Mouse (Mus musculus): ENCODE data around the gene Pdxp. TPM values are rescaled to one million over a fixed set of nuclear protein-coding genes. Genes with fewer than 3 reads are reported as not detected.
A peak's percentile ranks its signal among the peaks of the same experiment; 100 is the strongest.

Pdxp gene
- polyA plus RNA-seq, 1 experiment from 2014 or later = 19.6 TPM

DNA sequence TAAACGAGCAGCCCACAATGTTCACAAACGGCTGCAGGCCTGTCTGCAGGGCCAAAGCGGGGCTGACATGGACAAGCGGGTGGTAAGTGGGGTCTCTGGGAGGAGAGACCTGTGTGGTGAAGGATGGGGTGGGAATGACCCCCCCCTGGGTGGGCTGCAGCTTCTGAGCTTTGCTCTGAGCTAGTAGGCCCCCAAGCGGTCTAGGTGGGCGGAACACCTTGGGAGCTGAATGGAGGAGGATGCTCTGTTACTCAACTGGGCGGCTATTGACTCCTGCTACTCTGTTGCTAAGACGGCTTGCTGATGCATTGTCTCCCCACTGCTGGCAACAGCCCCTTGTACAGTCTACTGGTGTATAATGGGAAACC lies 12.3 kb upstream of the Pdxp start:
- H3K4me1 ChIP-seq (ENCODE audit: control insufficient read depth, insufficient read depth, low read length) = peaks cover 22% of the 10 kb centered on the region
- no peaks in the 10 kb centered on the region for H3K27me3 ChIP-seq (replicated peaks; ENCODE audit: control insufficient read depth, insufficient read depth, low read length)
- 53% methylated on average over 6 of the region's 8 CpGs for WGBS
- H3K36me3 ChIP-seq (ENCODE audit: control insufficient read depth, insufficient read depth, low read length) = peaks cover 45% of the 10 kb centered on the region
- DNase-seq (ENCODE audit: low spot score) = no peak
- H3K27ac ChIP-seq (replicated peaks; ENCODE audit: low read depth, low read length) = 0 out of 2 replicates have a peak overlapping the region, but pooled peaks have one; percentile 77
- no peaks in the 10 kb centered on the region for H3K9me3 ChIP-seq (ENCODE audit: control insufficient read depth, low read length)
- peak overlapping the region; percentile 83 for H3K9ac ChIP-seq (ENCODE audit: low read depth, low read length)
- H3K4me2 ChIP-seq (ENCODE audit: low read depth, low read length) = peak overlapping the region; percentile 81
- ATAC-seq (ENCODE audit: low read depth) = no peak
- peak overlapping the region; percentile 80 for H3K4me3 ChIP-seq (ENCODE audit: low read depth, low read length)

DNA sequence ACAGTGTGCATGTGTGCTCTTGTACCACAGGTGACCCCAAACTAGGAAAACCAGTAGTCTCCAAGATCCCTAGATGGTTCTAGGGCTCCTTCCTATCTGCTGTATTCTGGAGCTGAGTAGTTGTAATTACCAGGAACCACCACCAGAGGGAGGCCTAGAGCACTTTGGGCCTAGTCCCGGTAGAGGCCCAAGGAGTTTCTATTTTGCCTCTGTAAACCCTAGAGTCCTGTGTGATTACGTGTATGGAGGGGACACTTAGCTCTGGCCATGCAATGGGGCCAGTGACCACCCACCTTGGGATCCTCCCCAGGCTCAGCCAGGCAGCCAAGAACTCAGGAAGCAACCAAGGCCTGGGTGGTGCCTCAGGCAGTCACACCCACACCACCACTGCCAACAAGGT lies 10.5 kb upstream of the Pdxp start:
- no peak overlapping the region for H3K27ac ChIP-seq (replicated peaks; ENCODE audit: low read depth, low read length)
- H3K9ac ChIP-seq (ENCODE audit: low read depth, low read length) = 0 out of 2 replicates have a peak overlapping the region, but pooled peaks have one; percentile 26
- no peak overlapping the region for H3K4me3 ChIP-seq (ENCODE audit: low read depth, low read length)
- peak; percentile 16; the same call in 1 of the 2 replicates for ATAC-seq (ENCODE audit: low read depth)
- peak; percentile 82 for DNase-seq (ENCODE audit: low spot score)
- peaks cover 63% of the 10 kb centered on the region for H3K36me3 ChIP-seq (ENCODE audit: control insufficient read depth, insufficient read depth, low read length)
- H3K27me3 ChIP-seq (replicated peaks; ENCODE audit: control insufficient read depth, insufficient read depth, low read length) = no peaks in the 10 kb centered on the region
- H3K4me1 ChIP-seq (ENCODE audit: control insufficient read depth, insufficient read depth, low read length) = peaks cover 18% of the 10 kb centered on the region
- no peaks in the 10 kb centered on the region for H3K9me3 ChIP-seq (ENCODE audit: control insufficient read depth, low read length)
- no peak overlapping the region for H3K4me2 ChIP-seq (ENCODE audit: low read depth, low read length)
- WGBS = 2% methylated on average over 2 of the region's 2 CpGs

DNA sequence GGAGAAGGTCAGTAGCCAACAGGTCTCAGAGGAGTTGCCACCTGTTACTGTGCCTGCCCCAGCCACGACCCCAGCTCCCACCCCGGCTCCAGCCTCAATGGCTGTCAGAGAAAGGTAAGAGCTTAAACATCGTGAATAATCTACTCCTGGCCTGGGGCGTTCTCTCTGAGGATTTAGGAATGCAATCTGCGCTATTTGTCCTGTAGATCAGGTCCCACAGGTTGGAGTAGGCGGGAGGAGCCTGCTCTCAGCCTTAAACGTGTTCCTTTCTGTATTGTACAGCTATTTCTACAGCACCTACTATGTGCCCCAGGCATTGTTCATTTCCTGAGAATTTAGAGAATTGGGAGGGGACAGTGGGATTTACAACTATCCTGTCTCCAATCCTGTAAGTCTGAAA lies 5.3 kb upstream of the Pdxp start:
- ATAC-seq (ENCODE audit: low read depth) (no peak), DNase-seq (ENCODE audit: low spot score) (peak; percentile 64)
- Histone ChIP-seq H3K9ac (ENCODE audit: low read depth, low read length) (no peak overlapping the region), H3K4me2 (ENCODE audit: low read depth, low read length) (no peak overlapping the region), H3K9me3 (ENCODE audit: control insufficient read depth, low read length) (no peaks in the 10 kb centered on the region), H3K36me3 (ENCODE audit: control insufficient read depth, insufficient read depth, low read length) (peaks cover 90% of the 10 kb centered on the region), H3K27ac (replicated peaks; ENCODE audit: low read depth, low read length) (no peak overlapping the region), H3K27me3 (replicated peaks; ENCODE audit: control insufficient read depth, insufficient read depth, low read length) (no peaks in the 10 kb centered on the region), H3K4me1 (ENCODE audit: control insufficient read depth, insufficient read depth, low read length) (no peaks in the 10 kb centered on the region), H3K4me3 (ENCODE audit: low read depth, low read length) (no peak overlapping the region)
- WGBS = 69% methylated on average over 7 of the region's 7 CpGs

DNA sequence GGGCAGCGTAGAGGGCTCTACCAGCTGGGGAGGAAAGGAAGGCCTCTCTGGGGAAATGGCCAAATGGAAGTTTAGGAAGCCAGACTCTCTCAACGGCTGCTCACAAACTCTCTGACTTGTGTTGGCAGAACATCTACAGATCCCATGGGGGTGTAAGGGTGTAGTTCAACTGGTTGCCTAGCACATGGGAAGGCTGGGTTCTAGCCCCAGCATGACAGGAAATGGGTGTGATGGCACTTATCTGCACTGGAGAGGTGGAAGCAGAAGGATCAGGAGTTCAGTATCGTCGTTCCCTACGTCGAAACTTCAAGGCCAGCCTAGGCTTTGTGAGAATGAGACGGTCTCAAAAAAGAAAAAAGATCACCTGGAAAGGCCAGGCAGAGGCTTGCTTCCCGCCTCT lies 4.7 kb upstream of the Pdxp start:
- no peak for ATAC-seq (ENCODE audit: low read depth)
- WGBS = 80% methylated on average over 8 of the region's 8 CpGs
- Histone ChIP-seq H3K9me3 (ENCODE audit: control insufficient read depth, low read length) (no peaks in the 10 kb centered on the region), H3K36me3 (ENCODE audit: control insufficient read depth, insufficient read depth, low read length) (peaks cover 84% of the 10 kb centered on the region), H3K4me1 (ENCODE audit: control insufficient read depth, insufficient read depth, low read length) (no peaks in the 10 kb centered on the region), H3K27me3 (replicated peaks; ENCODE audit: control insufficient read depth, insufficient read depth, low read length) (no peaks in the 10 kb centered on the region), H3K27ac (replicated peaks; ENCODE audit: low read depth, low read length) (no peak overlapping the region), H3K4me2 (ENCODE audit: low read depth, low read length) (no peak overlapping the region), H3K9ac (ENCODE audit: low read depth, low read length) (no peak overlapping the region), H3K4me3 (ENCODE audit: low read depth, low read length) (no peak overlapping the region)
- DNase-seq (ENCODE audit: low spot score) = no peak

DNA sequence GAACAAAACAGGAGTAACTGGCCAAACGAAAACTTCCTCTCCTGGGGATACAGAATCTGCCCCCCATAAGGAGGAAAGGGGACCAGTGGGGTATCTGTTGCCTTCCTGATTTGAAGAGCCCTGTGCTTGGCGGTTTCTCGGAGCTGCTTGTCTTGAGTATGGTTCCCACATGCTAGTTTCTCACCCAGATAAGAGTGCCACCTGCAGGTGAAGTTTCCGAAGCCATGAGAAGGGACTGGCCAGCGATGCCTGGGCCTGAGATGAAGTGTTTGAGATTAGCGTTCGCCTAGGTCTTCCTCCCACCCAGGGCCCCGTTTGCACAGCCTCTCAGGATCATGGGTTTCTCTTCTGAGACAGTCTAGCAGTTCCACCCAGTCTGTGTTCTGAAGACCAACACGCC lies 1.7 kb upstream of the Pdxp start:
- Histone ChIP-seq H3K4me3 (ENCODE audit: low read depth, low read length) (no peak overlapping the region), H3K27ac (replicated peaks; ENCODE audit: low read depth, low read length) (no peak overlapping the region), H3K36me3 (ENCODE audit: control insufficient read depth, insufficient read depth, low read length) (peaks cover 54% of the 10 kb centered on the region), H3K4me1 (ENCODE audit: control insufficient read depth, insufficient read depth, low read length) (peaks cover 23% of the 10 kb centered on the region), H3K9ac (ENCODE audit: low read depth, low read length) (no peak overlapping the region), H3K4me2 (ENCODE audit: low read depth, low read length) (no peak overlapping the region), H3K9me3 (ENCODE audit: control insufficient read depth, low read length) (no peaks in the 10 kb centered on the region), H3K27me3 (replicated peaks; ENCODE audit: control insufficient read depth, insufficient read depth, low read length) (no peaks in the 10 kb centered on the region)
- DNase-seq (ENCODE audit: low spot score) (peak; percentile 63), ATAC-seq (ENCODE audit: low read depth) (no peak)
- 38% methylated on average over 9 of the region's 9 CpGs for WGBS

DNA sequence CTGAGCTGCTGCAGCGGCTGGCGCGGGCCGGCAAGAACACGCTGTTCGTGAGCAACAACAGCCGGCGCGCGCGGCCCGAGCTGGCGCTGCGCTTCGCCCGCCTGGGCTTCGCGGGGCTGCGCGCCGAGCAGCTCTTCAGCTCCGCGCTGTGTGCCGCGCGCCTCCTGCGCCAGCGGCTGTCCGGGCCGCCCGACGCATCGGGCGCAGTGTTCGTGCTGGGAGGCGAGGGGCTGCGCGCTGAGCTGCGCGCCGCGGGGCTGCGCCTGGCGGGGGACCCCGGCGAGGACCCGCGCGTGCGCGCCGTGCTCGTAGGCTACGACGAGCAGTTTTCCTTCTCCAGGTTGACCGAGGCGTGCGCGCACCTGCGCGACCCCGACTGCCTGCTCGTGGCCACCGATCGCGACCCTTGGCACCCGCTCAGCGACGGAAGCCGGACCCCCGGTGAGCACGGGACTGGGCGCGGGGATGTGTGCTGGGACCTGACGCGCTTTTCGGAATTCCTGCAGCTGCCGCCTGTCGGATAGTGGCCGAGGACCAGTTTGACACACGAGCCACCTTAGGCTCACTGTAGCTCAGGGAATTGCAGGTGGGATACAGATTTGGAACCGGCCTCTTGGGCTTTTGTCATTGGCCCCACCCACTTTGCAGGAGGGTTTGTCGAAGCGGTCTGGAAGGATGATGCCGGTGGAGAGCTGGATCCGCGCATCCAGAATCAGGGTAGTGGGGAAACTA lies 538 bp downstream of the Pdxp start:
- WGBS = under 1% methylated on average over 44 of the region's 87 CpGs
- H3K9ac ChIP-seq (ENCODE audit: low read depth, low read length) = peak overlapping the region; percentile 83
- ATAC-seq (ENCODE audit: low read depth) (peak; percentile 63), DNase-seq (ENCODE audit: low spot score) (no peak)
- peaks cover 41% of the 10 kb centered on the region for H3K36me3 ChIP-seq (ENCODE audit: control insufficient read depth, insufficient read depth, low read length)
- H3K27ac ChIP-seq (replicated peaks; ENCODE audit: low read depth, low read length) = peak overlapping the region; percentile 90
- H3K27me3 ChIP-seq (replicated peaks; ENCODE audit: control insufficient read depth, insufficient read depth, low read length) = no peaks in the 10 kb centered on the region
- H3K9me3 ChIP-seq (ENCODE audit: control insufficient read depth, low read length) = no peaks in the 10 kb centered on the region
- peak overlapping the region; percentile 96 for H3K4me2 ChIP-seq (ENCODE audit: low read depth, low read length)
- peak overlapping the region; percentile 74 for H3K4me3 ChIP-seq (ENCODE audit: low read depth, low read length)
- H3K4me1 ChIP-seq (ENCODE audit: control insufficient read depth, insufficient read depth, low read length) = peaks cover 23% of the 10 kb centered on the region

DNA sequence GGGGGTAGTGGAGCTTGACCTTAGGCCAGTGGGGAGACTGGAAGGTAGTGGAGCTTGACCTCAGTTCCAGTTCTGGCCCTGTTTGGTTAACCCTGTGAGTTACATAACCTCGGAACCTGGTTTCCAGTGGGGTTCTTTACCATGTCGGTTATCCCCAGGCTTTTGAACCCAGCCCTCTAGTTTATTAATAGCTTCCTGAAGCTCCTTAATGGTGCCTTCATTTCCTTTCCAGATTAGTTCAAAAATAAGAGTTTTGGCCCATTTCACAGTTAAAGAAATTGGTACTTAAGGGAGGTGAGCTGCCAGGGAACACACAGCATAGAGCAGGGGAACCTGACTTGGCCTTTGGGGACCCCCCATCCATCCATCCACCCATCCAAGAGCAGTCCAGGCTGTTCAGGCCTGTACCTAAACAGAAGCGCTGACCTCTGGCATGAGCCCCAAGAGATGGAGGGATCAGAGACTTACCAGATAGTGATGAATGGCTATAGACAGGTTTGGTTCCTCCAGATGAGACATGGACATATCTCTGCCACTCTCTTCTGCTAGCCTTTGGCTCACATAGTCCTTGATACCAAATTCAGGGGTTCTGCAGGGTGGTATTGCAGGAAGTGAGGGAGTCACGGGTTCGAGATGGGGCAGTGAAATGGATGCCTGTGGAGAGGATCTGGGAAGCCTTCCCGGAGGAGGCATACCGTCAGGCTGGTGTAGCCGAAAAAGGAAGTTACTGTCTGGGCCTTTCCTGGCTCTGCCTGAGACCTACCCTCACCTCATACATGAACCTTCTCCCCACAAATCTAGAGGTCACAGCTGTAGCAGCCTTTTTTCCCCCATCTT lies 1.3 kb downstream of the Pdxp start:
- WGBS = 37% methylated on average over 8 of the region's 8 CpGs
- peak overlapping the region; percentile 96 for H3K4me2 ChIP-seq (ENCODE audit: low read depth, low read length)
- H3K4me3 ChIP-seq (ENCODE audit: low read depth, low read length) = peak overlapping the region; percentile 74
- peak overlapping the region; percentile 90 for H3K27ac ChIP-seq (replicated peaks; ENCODE audit: low read depth, low read length)
- H3K4me1 ChIP-seq (ENCODE audit: control insufficient read depth, insufficient read depth, low read length) = peaks cover 23% of the 10 kb centered on the region
- ATAC-seq (ENCODE audit: low read depth) = no peak
- no peaks in the 10 kb centered on the region for H3K9me3 ChIP-seq (ENCODE audit: control insufficient read depth, low read length)
- DNase-seq (ENCODE audit: low spot score) = no peak
- H3K36me3 ChIP-seq (ENCODE audit: control insufficient read depth, insufficient read depth, low read length) = peaks cover 36% of the 10 kb centered on the region
- no peaks in the 10 kb centered on the region for H3K27me3 ChIP-seq (replicated peaks; ENCODE audit: control insufficient read depth, insufficient read depth, low read length)
- peak overlapping the region; percentile 83 for H3K9ac ChIP-seq (ENCODE audit: low read depth, low read length)

DNA sequence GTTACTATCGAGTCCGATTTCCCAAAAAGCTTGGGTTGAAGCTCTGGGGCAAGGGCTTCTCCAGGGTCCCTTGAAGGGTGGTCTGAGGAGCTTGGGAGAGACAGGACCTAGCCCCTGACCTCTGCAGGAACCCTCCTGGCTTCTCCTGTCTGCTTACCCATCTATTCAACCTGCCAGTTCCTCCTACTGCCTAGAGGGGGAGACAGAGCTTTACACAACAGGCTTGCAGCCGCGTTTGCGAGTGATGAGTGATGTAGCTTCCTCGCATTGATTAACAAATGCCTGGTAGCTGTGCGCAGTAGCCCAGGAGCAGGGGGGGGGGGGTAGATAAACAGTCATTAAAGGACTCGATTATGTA lies 1.9 kb downstream of the Pdxp start:
- Histone ChIP-seq H3K27me3 (replicated peaks; ENCODE audit: control insufficient read depth, insufficient read depth, low read length) (no peaks in the 10 kb centered on the region), H3K27ac (replicated peaks; ENCODE audit: low read depth, low read length) (peak overlapping the region; percentile 58; the same call in 1 of the 2 replicates), H3K4me3 (ENCODE audit: low read depth, low read length) (peak overlapping the region; percentile 74), H3K9ac (ENCODE audit: low read depth, low read length) (peak overlapping the region; percentile 83), H3K4me2 (ENCODE audit: low read depth, low read length) (peak overlapping the region; percentile 96), H3K4me1 (ENCODE audit: control insufficient read depth, insufficient read depth, low read length) (peaks cover 23% of the 10 kb centered on the region), H3K36me3 (ENCODE audit: control insufficient read depth, insufficient read depth, low read length) (peaks cover 30% of the 10 kb centered on the region; the same call in 1 of the 2 replicates), H3K9me3 (ENCODE audit: control insufficient read depth, low read length) (no peaks in the 10 kb centered on the region)
- 7% methylated on average over 8 of the region's 8 CpGs for WGBS
- DNase-seq (ENCODE audit: low spot score) (peak; percentile 94), ATAC-seq (ENCODE audit: low read depth) (peak; percentile 17; the same call in 1 of the 2 replicates)

Data from embryonic facial prominence, embryonic 14.5 days (tissue).